Mouse (Mus musculus) forebrain, embryonic 15.5 days (tissue): ENCODE results near the gene Rdh1. TPM values are rescaled to one million over a fixed set of nuclear protein-coding genes. Genes with fewer than 3 reads are reported as not detected.
"Not testable (repeated sequence)": the region's sequence is repeated elsewhere in the genome, so short reads cannot be mapped to it uniquely, and the experiment has no call there.

Experiments
- ATAC-seq: fragments of 200-750 bp; cut with Nextera tagmentation; replicated peaks from 2 replicates; pipeline ENCODE4 v1.8.0; 2017; ENCODE audit warnings: mild to moderate bottlenecking, moderate TSS enrichment, moderate library complexity
- H3K27ac ChIP-seq: fragments of 300-500 bp; sonication (generic); replicated peaks from 2 replicates; pipeline ENCODE4 v1.5.1; 2015; ENCODE audit warnings: mild to moderate bottlenecking, inconsistent platforms
- H3K27me3 ChIP-seq: fragments of 300-500 bp; sonication (generic); 2 replicates; pipeline ENCODE4 v1.6.1; 2015; ENCODE audit warnings: inconsistent platforms
- H3K36me3 ChIP-seq: fragments of 300-500 bp; sonication (generic); 2 replicates; pipeline ENCODE4 v1.6.1; 2015; ENCODE audit warnings: mild to moderate bottlenecking, inconsistent platforms
- H3K4me1 ChIP-seq: fragments of 300-500 bp; sonication (generic); 2 replicates; pipeline ENCODE4 v1.6.1; 2015; ENCODE audit warnings: inconsistent platforms
- H3K4me2 ChIP-seq: fragments of 300-500 bp; sonication (generic); replicated peaks from 2 replicates; pipeline ENCODE4 v1.6.1; 2015; ENCODE audit warnings: mild to moderate bottlenecking, inconsistent platforms
- H3K4me3 ChIP-seq: fragments of 300-500 bp; sonication (generic); 2 replicates; pipeline ENCODE4 v1.5.1; 2015; ENCODE audit warnings: mild to moderate bottlenecking, inconsistent platforms
- H3K9ac ChIP-seq: fragments of 300-500 bp; sonication (generic); replicated peaks from 2 replicates; pipeline ENCODE4 v1.6.1; 2015; ENCODE audit warnings: mild to moderate bottlenecking, inconsistent platforms
- H3K9me3 ChIP-seq: fragments of 300-500 bp; sonication (generic); 2 replicates; pipeline ENCODE4 v1.6.1; 2016; ENCODE audit warnings: inconsistent platforms
- WGBS: fragments of 180-500 bp; shearing (Covaris S2); methylation state at CpG from one replicate; pipeline ENCODE4 v1.1.7; 2015; ENCODE audit warnings: mixed read lengths; 5-methylcytosine and 5-hydroxymethylcytosine counted together
- polyA plus RNA-seq: library from polyadenylated mRNA; unstranded; fragments of >200 nt; fragmentation: Nextera tagmentation; extraction: Ambion mirVana; gene quantifications from 2 replicates; pipeline ENCODE4 v1.2.1, GENCODE M21; 2015

The Rdh1 gene
- polyA plus RNA-seq, 1 experiment from 2014 or later: not detected

DNA sequence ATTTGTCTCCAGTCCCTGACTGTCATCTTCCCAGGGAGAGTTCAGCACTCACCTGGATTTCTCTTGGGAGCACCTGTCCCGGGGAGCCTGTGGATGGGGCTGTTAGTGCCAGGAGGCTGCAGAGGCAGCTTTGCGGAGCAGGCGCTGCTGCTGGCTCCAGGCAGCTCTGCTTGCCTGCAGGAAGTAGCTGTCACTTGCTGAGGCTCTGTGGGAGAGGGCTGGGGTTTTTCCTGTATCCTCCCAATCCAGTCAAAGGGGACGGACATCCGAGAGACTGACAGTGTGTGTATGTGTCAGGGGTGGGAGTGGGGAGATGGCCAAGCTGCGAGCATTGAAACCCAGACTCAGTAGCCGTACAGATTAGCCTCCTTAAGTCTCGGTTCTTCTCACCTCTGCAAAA lies 8.0 kb upstream of the Rdh1 start, which contains the start of gene Gpr182:
TSS of gene Gpr182 (minus strand) at position 185 of the 400 bp plus-strand sequence.
- Histone ChIP-seq H3K36me3 (peaks cover 16% of the 10 kb centered on the region), H3K9me3 (no peaks in the 10 kb centered on the region), H3K27ac (no peak within 1 kb of the TSS), H3K4me3 (no peak within 1 kb of the TSS), H3K9ac (no peak within 1 kb of the TSS), H3K27me3 (no peaks in the 10 kb centered on the region), H3K4me2 (no peak within 1 kb of the TSS), H3K4me1 (no peaks in the 10 kb centered on the region)
- WGBS: 80% methylated on average over 8 of the region's 8 CpGs
- no peak for ATAC-seq

- 76% methylated on average over 6 of the region's 6 CpGs for WGBS
Observed at GRCm38 (mm10) chr10:127754566-127755166, 4.9 kb upstream of the Rdh1 start.

GRCm38 (mm10) chr10:127755246-127755645 lies 4.3 kb upstream of the Rdh1 start:
- Histone ChIP-seq H3K9me3 (no peaks in the 10 kb centered on the region), H3K4me2 (no peak overlapping the region), H3K27ac (no peak overlapping the region), H3K4me1 (no peaks in the 10 kb centered on the region), H3K9ac (no peak overlapping the region), H3K4me3 (no peak overlapping the region), H3K36me3 (no peaks in the 10 kb centered on the region), H3K27me3 (no peaks in the 10 kb centered on the region)
- no peak for ATAC-seq
- 68% methylated on average over 3 of the region's 3 CpGs for WGBS

More at GRCm38 (mm10) chr10:127754566-127755166, 4.9 kb upstream of the Rdh1 start:
- Histone ChIP-seq H3K4me1 (no peaks in the 10 kb centered on the region), H3K27me3 (no peaks in the 10 kb centered on the region), H3K36me3 (no peaks in the 10 kb centered on the region), H3K4me2 (no peak overlapping the region), H3K9ac (no peak overlapping the region), H3K4me3 (no peak overlapping the region), H3K9me3 (no peaks in the 10 kb centered on the region), H3K27ac (no peak overlapping the region)
- no peak for ATAC-seq

- Histone ChIP-seq H3K27ac (no peak overlapping the region), H3K4me2 (no peak overlapping the region; the same call in 1 of the 2 replicates), H3K4me1 (no peaks in the 10 kb centered on the region), H3K36me3 (no peaks in the 10 kb centered on the region), H3K4me3 (no peak overlapping the region), H3K9ac (no peak overlapping the region), H3K9me3 (no peaks in the 10 kb centered on the region), H3K27me3 (no peaks in the 10 kb centered on the region)
- ATAC-seq: no peak
- WGBS: 65% methylated on average over 18 of the region's 18 CpGs
Observed at GRCm38 (mm10) chr10:127755770-127756468, 3.6 kb upstream of the Rdh1 start.

GRCm38 (mm10) chr10:127762926-127763325 lies 3.4 kb downstream of the Rdh1 start:
- not testable (repeated sequence) for ATAC-seq, H3K9me3 ChIP-seq, H3K4me3 ChIP-seq, H3K36me3 ChIP-seq, H3K4me1 ChIP-seq, H3K4me2 ChIP-seq, H3K9ac ChIP-seq, H3K27ac ChIP-seq, H3K27me3 ChIP-seq
- whole genome bisulfite sequencing: 88% methylated on average over 10 of the region's 10 CpGs

DNA sequence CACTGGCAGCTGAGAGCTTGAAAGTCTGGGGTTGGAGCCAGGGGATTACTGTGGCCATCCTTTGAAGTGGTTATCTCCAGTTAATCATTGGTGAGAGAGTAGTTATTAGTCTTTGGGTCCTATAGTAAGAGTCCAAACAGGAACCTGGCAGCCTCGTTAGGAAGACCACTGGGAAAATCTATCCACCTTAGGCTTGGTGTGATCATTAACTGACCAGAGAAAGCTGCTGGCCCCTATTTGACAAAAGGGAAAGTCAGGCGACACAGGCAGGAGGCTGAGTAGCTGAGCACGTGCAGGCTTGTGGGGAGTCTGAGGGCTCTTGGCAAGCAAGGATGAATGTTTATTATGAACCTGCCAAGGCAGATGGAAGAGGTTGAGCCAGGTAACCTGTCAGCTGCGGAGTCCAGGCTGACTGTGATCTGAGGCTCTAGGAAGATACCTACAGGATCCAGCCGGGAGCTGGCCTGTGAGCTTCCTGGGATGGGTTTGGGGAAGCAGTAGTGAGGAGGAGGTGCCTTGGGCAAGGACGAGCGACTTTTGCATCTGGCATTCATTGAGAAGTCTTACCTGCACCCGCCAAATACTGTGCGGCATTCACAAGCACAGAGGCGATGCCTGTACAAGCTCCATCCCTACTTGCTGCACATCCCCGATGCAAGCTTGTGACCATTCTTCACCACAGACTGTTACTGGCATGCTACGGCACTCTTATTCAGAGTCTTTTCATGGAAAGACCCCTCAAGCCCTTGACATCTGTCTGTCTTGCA lies 4.6 kb downstream of the Rdh1 start:
- WGBS: 62% methylated on average over 12 of the region's 12 CpGs
- Histone ChIP-seq H3K27ac (no peak overlapping the region), H3K27me3 (no peaks in the 10 kb centered on the region), H3K36me3 (no peaks in the 10 kb centered on the region), H3K9me3 (no peaks in the 10 kb centered on the region), H3K4me1 (no peaks in the 10 kb centered on the region), H3K9ac (no peak overlapping the region), H3K4me2 (no peak overlapping the region), H3K4me3 (no peak overlapping the region)
- no peak for ATAC-seq

DNA sequence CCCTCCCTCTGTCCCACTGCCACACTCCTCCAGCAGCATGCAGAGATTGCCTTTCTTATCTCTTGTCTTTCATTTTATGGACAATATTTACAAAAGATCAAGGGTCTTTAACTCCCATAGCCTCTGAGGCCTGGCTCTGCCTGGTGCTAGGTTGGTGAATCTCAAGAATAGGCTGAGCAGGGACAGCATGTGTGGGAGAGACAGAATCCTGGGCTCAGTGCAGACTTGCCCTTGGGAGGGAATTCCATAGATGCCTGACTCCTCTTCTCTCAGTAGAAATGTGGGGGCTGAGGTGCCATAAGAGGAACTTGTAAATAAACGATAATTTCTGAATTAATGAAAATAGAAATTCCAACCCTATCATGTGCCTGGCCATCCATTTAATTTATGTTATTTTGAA lies 7.0 kb downstream of the Rdh1 start:
- Histone ChIP-seq H3K4me2 (no peak overlapping the region), H3K9me3 (no peaks in the 10 kb centered on the region), H3K4me1 (no peaks in the 10 kb centered on the region), H3K4me3 (no peak overlapping the region), H3K27me3 (no peaks in the 10 kb centered on the region), H3K9ac (no peak overlapping the region), H3K36me3 (no peaks in the 10 kb centered on the region), H3K27ac (no peak overlapping the region)
- ATAC-seq: no peak
- WGBS: 86% methylated on average over 1 of the region's 1 CpGs

DNA sequence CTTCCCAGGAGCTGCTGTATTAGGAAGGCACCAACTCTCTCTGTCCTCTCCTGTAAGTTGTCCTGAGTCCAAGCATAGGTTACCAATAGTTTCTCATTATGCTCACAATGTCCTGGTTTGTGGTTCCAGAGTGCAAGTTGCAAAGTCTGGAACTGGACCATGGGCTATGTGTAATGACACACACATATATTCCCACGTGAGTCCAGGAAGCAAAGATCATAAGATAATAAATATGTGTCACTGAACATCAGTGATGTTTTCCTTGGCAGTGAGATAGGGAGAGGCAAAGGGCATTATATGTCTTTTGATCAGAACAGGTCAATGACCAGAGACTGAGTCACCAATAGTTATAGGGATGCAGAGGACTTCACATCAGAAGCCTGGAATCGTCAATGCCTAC lies 16.5 kb downstream of the Rdh1 start, which contains the start of gene Rdh9:
TSS of gene Rdh9 (plus strand) at position 376 of the 400 bp plus-strand sequence.
- no peaks in the 10 kb centered on the region for H3K36me3 ChIP-seq
- 84% methylated on average over 2 of the region's 2 CpGs for WGBS
- no peaks in the 10 kb centered on the region for H3K9me3 ChIP-seq
- ATAC-seq: no peak
- no peak within 1 kb of the TSS for H3K4me2 ChIP-seq
- no peaks in the 10 kb centered on the region for H3K4me1 ChIP-seq
- H3K27me3 ChIP-seq: no peaks in the 10 kb centered on the region
- H3K4me3 ChIP-seq: no peak within 1 kb of the TSS
- H3K9ac ChIP-seq: no peak within 1 kb of the TSS
- H3K27ac ChIP-seq: no peak within 1 kb of the TSS

DNA sequence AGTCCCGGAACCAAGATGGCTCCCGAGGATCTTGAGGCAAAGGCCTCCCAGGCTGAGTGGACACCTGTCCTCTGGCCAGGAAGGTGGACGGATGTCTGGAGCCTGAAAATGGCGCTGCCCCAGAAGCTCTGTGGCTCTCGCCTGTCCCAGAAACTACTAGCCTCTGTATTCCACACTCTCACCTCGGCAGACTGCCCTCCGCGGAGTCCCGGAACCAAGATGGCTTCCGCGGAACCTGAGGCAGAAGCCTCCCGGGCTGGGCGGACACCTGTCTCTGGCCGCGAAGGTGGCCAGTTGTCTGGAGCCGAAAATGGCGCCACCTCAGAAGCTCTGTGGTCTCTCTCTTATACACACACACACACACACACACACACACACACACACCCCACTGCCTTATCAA lies 22.8 kb downstream of the Rdh1 start:
- not testable (repeated sequence) for H3K27me3 ChIP-seq, H3K36me3 ChIP-seq, ATAC-seq, H3K4me3 ChIP-seq, H3K9me3 ChIP-seq, H3K9ac ChIP-seq, H3K27ac ChIP-seq, H3K4me2 ChIP-seq, H3K4me1 ChIP-seq
- 97% methylated on average over 17 of the region's 17 CpGs for WGBS

GRCm38 (mm10) chr10:127785411-127785810 lies 25.9 kb downstream of the Rdh1 start:
- H3K27me3 ChIP-seq, H3K4me2 ChIP-seq, ATAC-seq, H3K27ac ChIP-seq, H3K9me3 ChIP-seq, H3K4me3 ChIP-seq, H3K9ac ChIP-seq, H3K36me3 ChIP-seq, H3K4me1 ChIP-seq: not testable (repeated sequence)
- WGBS: 75% methylated on average over 1 of the region's 1 CpGs

DNA sequence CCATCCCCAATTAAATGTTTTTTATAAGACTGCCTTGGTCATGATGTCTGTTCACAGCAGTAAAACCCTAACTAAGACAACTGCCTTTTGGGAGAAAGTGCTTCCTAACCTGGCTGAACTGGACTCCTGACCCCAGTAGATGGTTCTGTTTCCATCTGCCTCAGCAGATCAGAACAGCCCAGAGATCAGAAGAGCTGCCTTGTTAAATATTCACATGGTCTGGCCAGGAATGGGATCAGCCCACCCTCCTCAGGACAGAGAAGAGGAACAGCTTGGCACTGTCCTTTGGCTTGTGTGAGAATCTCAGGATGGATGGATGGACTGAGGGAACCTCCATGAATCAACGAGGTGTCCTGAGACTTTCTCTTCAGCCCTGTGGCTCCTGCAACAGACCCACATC lies 39.8 kb downstream of the Rdh1 start:
- Histone ChIP-seq H3K27ac (no peak overlapping the region), H3K36me3 (no peaks in the 10 kb centered on the region), H3K9me3 (no peaks in the 10 kb centered on the region), H3K4me2 (no peak overlapping the region), H3K9ac (no peak overlapping the region), H3K27me3 (no peaks in the 10 kb centered on the region), H3K4me1 (no peaks in the 10 kb centered on the region), H3K4me3 (no peak overlapping the region)
- ATAC-seq: no peak
- WGBS: 74% methylated on average over 1 of the region's 1 CpGs

DNA sequence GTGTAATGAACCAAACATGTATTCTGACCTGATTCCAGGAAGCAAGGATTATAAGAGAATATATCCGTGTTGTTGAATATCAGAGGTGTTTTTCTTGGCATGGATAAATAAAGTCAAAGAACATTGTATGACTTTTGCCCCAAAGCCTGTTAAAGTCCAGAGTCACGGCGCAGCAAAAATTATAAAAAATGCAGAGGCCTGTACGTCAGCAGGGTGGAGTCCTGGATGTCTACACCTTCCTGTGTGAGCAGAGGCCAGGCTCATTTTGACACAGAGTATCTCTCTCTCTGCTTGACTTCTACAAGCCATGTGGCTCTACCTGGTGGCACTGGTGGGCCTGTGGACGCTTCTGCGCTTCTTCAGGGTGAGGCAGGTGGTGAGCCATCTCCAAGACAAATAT lies 41.4 kb downstream of the Rdh1 start, which contains the start of gene Rdh16:
TSS of gene Rdh16 (plus strand) at position 262 of the 400 bp plus-strand sequence.
- Histone ChIP-seq H3K27ac (no peak within 1 kb of the TSS), H3K4me2 (no peak within 1 kb of the TSS), H3K9me3 (no peaks in the 10 kb centered on the region), H3K4me1 (no peaks in the 10 kb centered on the region), H3K36me3 (no peaks in the 10 kb centered on the region), H3K4me3 (no peak within 1 kb of the TSS), H3K27me3 (no peaks in the 10 kb centered on the region), H3K9ac (no peak within 1 kb of the TSS)
- ATAC-seq: no peak
- WGBS: 87% methylated on average over 6 of the region's 6 CpGs
